Mouse (Mus musculus) cortical plate, adult 2 months (tissue): ENCODE measurements around the gene Camkk2.

ENCODE experiments used
- CTCF ChIP-seq: fragments of 200-500 bp; IDR thresholded peaks from 2 replicates; pipeline ENCODE4 v1.5.1; 2011; ENCODE audit warnings: mild to moderate bottlenecking, control low read depth, low read length; ENCODE audit not compliant: insufficient read depth; ENCODE audit errors: extremely low read depth
- POLR2A ChIP-seq: fragments of 200-500 bp; IDR thresholded peaks from 2 replicates; pipeline ENCODE4 v1.6.1; 2011; ENCODE audit warnings: mild to moderate bottlenecking, low read length, control low read depth; ENCODE audit not compliant: insufficient read depth; ENCODE audit errors: extremely low read depth

- TF ChIP-seq POLR2A (no peak; the same call in 1 of the 2 replicates), CTCF (no peak)
Observed at GRCm38 (mm10) chr5:122779277-122779834, at the start of gene Camkk2.
